Mouse (Mus musculus): ENCODE results near the gene Ltbp1.

DNA sequence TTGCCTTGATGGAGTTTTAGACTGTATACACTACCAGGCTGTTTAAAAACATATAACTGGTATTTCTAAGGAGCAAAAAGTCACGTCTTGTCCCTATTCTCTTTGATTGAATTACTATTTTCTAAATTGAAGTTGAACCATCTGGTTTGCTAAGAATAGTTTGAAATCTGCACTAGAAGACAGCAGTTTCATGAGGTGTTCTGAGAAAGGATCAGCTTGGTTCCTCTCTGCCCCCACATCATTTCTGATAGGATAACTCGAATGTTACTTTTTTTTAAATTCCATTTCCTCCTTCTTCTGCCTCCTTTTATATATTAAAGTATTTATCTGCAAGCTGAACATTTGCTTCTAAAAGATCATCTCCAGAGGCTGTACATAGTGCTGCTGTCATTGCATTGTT is 231.2 kb downstream of the Ltbp1 start:
- TF ChIP-seq CTCF (IDR thresholded peaks at IDR 0.05; ENCODE audit: extremely low read depth, insufficient read depth, low read length) (no peak), POLR2A (IDR thresholded peaks at IDR 0.05; ENCODE audit: extremely low read depth, insufficient read depth, low read length) (no peak)
